Mouse (Mus musculus): ENCODE measurements around the gene Robo1.

GRCm38 (mm10) chr16:72963782-72964181, 655.7 kb downstream of the Robo1 start:
- TF ChIP-seq CTCF (IDR thresholded peaks at IDR 0.05; ENCODE audit: control insufficient read depth, insufficient read depth, insufficient replicate concordance, low read depth, low read length) = no peak
- no peak for TF ChIP-seq POLR2A (IDR thresholded peaks at IDR 0.05; ENCODE audit: control insufficient read depth, low read depth, low read length)
